Mouse (Mus musculus) embryonic facial prominence, embryonic 13.5 days (tissue): ENCODE measurements around the gene Gm14214. TPM values are rescaled to one million over a fixed set of nuclear protein-coding genes. Genes with fewer than 3 reads are reported as not detected.
A peak's percentile ranks its signal among the peaks of the same experiment; 100 is the strongest.

Source experiments
- ATAC-seq: fragments of 200-750 bp; cut with Nextera tagmentation; 2 replicates; pipeline ENCODE4 v1.8.0; 2017; ENCODE audit warnings: low read depth; ENCODE audit not compliant: insufficient number of reproducible peaks, insufficient read depth, low FRiP score, low TSS enrichment
- H3K27ac ChIP-seq: fragments of 300-500 bp; sonication (generic); 2 replicates; pipeline ENCODE4 v1.5.1; 2015; ENCODE audit warnings: moderate library complexity, mild to moderate bottlenecking, inconsistent platforms
- H3K27me3 ChIP-seq: fragments of 300-500 bp; sonication (generic); 2 replicates; pipeline ENCODE4 v1.6.1; 2015; ENCODE audit warnings: mild to moderate bottlenecking, inconsistent platforms
- H3K36me3 ChIP-seq: fragments of 300-500 bp; sonication (generic); 2 replicates; pipeline ENCODE4 v1.6.1; 2015; ENCODE audit warnings: mild to moderate bottlenecking, inconsistent platforms
- H3K4me1 ChIP-seq: fragments of 300-500 bp; sonication (generic); 2 replicates; pipeline ENCODE4 v1.6.1; 2015; ENCODE audit warnings: inconsistent platforms
- H3K4me2 ChIP-seq: fragments of 300-500 bp; sonication (generic); 2 replicates; pipeline ENCODE4 v1.6.1; 2015; ENCODE audit warnings: moderate library complexity, mild to moderate bottlenecking, inconsistent platforms
- H3K4me3 ChIP-seq: fragments of 300-500 bp; sonication (generic); 2 replicates; pipeline ENCODE4 v1.5.1; 2015; ENCODE audit warnings: mild to moderate bottlenecking, inconsistent platforms
- H3K9ac ChIP-seq: fragments of 300-500 bp; sonication (generic); 2 replicates; pipeline ENCODE4 v1.6.1; 2015; ENCODE audit warnings: mild to moderate bottlenecking, inconsistent platforms
- H3K9me3 ChIP-seq: fragments of 300-500 bp; sonication (generic); 2 replicates; pipeline ENCODE4 v1.6.1; 2016; ENCODE audit warnings: inconsistent platforms
- WGBS: fragments of 180-500 bp; shearing (Covaris S2); methylation state at CpG from one replicate; pipeline ENCODE4 v1.1.7; 2015; ENCODE audit warnings: mixed read lengths; 5-methylcytosine and 5-hydroxymethylcytosine counted together
- polyA plus RNA-seq: library from polyadenylated mRNA; unstranded; fragments of >200 nt; fragmentation: Nextera tagmentation; extraction: Ambion mirVana; gene quantifications from 2 replicates; pipeline ENCODE4 v1.2.1, GENCODE M21; 2015

Gm14214 gene
- polyA plus RNA-seq = not detected in 2 replicates

DNA sequence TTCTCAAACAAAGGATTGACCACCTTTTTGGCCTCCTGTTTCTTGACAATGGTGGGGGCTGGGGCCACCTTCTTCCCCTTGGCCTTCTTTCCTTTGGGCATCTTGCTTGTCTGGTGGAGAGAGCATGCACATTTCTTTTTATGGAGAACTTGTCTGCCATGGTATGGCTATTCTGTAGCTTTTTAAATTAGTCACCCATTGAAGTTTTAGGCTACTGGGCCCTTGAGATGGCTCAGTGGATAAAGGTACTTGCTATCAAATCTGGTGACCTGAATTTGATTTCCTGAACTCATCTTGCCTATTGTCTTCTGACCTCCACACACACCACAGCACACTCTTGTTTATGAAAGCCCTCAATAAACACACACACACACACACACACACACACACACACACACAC, at the start of gene Gm14214:
Gene Gm14214, minus strand, starts transcription at position 101 of the 400 bp plus-strand sequence.
- Histone ChIP-seq H3K27me3 (no peaks in the 10 kb centered on the region), H3K4me1 (peaks cover 4% of the 10 kb centered on the region; the same call in 1 of the 2 replicates), H3K27ac (no peak within 1 kb of the TSS), H3K9me3 (no peaks in the 10 kb centered on the region), H3K4me3 (no peak within 1 kb of the TSS), H3K9ac (no peak within 1 kb of the TSS), H3K4me2 (no peak within 1 kb of the TSS), H3K36me3 (no peaks in the 10 kb centered on the region)
- no peak for ATAC-seq

- Histone ChIP-seq H3K9me3 (no peaks in the 10 kb centered on the region), H3K27me3 (no peaks in the 10 kb centered on the region), H3K9ac (no peak overlapping the region), H3K36me3 (0 out of 2 replicates have a peak, but pooled peaks cover 4% of the 10 kb centered on the region), H3K4me3 (no peak overlapping the region), H3K4me1 (peaks cover 30% of the 10 kb centered on the region), H3K4me2 (no peak overlapping the region), H3K27ac (no peak overlapping the region)
- ATAC-seq = no peak
- WGBS = 76% methylated on average over 1 of the region's 1 CpGs
Observed at GRCm38 (mm10) chr2:154818599-154818998, 48.8 kb upstream of the Gm14214 start.

DNA sequence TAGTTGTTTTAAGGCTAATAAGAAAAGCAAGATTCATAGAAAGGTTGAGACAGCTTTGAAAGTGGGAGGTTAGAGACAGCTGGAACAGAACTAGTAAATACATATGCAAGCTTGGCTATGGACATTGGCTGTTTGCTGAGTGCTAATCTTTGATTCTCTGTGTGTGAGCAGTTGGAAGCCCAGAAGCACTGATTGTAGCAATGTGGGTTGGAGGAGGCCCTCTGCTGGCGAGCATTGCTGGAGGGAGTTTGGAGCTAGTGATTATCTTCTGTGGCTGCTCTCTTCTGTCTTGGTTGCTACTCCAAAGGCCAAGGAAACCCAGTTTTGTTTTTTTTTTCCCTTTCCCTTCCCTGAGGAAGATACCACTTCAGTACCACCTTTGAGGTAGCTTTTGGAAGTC, 48.0 kb upstream of the Gm14214 start:
- ATAC-seq = no peak

DNA sequence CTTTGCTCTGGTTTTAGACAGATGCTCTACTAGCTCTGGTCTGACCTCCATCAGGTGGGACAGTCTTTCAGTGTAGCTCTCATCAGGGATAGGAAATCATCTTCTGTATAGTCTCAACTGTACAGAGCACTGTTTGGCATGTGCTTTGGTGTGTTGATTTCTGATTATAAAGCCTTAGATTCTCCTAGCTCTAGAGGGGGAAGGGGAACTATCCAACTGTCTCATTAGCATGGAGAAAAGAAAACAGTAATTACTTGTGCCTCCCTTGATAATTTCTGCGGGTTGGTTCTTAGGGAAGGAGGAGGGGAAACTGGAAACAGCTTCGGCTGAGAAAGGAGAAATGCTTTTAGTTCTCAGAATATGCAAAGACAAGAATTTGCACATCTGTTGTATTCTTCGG, 47.3 kb upstream of the Gm14214 start:
- no peak overlapping the region for H3K4me3 ChIP-seq
- H3K9me3 ChIP-seq = no peaks in the 10 kb centered on the region
- H3K4me1 ChIP-seq = peaks cover 34% of the 10 kb centered on the region
- H3K4me2 ChIP-seq = no peak overlapping the region
- H3K27me3 ChIP-seq = no peaks in the 10 kb centered on the region
- no peak overlapping the region for H3K9ac ChIP-seq
- no peak overlapping the region for H3K27ac ChIP-seq
- H3K36me3 ChIP-seq = 0 out of 2 replicates have a peak, but pooled peaks cover 4% of the 10 kb centered on the region
- WGBS = 15% methylated on average over 3 of the region's 3 CpGs
- no peak for ATAC-seq

More for the DNA sequence above, 48.0 kb upstream of the Gm14214 start:
- WGBS = 35% methylated on average over 1 of the region's 1 CpGs
- H3K27ac ChIP-seq = no peak overlapping the region
- H3K4me3 ChIP-seq = no peak overlapping the region
- H3K4me2 ChIP-seq = no peak overlapping the region
- H3K36me3 ChIP-seq = 0 out of 2 replicates have a peak, but pooled peaks cover 4% of the 10 kb centered on the region
- no peaks in the 10 kb centered on the region for H3K27me3 ChIP-seq
- H3K9me3 ChIP-seq = no peaks in the 10 kb centered on the region
- H3K9ac ChIP-seq = no peak overlapping the region
- H3K4me1 ChIP-seq = peaks cover 30% of the 10 kb centered on the region

DNA sequence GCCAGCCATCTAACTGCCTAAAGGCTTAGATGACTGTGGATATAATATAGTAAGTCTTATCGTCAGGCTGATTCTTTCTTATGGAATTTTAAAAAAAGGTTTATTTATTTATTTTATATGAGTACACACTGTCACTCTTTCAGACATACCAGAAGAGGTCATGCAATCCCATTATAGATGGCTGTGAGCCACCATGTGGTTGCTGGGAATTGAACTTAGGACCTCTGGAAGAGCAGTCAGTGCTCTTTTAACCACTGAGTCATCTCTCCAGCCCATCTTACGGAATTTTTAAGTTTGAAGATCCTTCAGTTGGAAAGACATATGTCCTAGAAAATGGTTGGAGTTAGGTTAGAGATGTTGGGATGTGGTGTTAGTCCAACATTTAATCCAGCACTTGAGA, 43.6 kb upstream of the Gm14214 start:
- 93% methylated on average over 2 of the region's 2 CpGs for WGBS
- Histone ChIP-seq H3K36me3 (no peaks in the 10 kb centered on the region), H3K27me3 (no peaks in the 10 kb centered on the region), H3K27ac (no peak overlapping the region), H3K9ac (no peak overlapping the region), H3K4me2 (no peak overlapping the region), H3K4me1 (peaks cover 44% of the 10 kb centered on the region), H3K9me3 (no peaks in the 10 kb centered on the region), H3K4me3 (no peak overlapping the region)
- ATAC-seq = no peak

GRCm38 (mm10) chr2:154810821-154811220, 41.0 kb upstream of the Gm14214 start:
- no peaks in the 10 kb centered on the region for H3K27me3 ChIP-seq
- no peak overlapping the region for H3K4me3 ChIP-seq
- H3K4me1 ChIP-seq = peaks cover 40% of the 10 kb centered on the region
- ATAC-seq = no peak
- no peaks in the 10 kb centered on the region for H3K36me3 ChIP-seq
- H3K9ac ChIP-seq = no peak overlapping the region
- WGBS = 31% methylated on average over 1 of the region's 1 CpGs
- H3K9me3 ChIP-seq = no peaks in the 10 kb centered on the region
- no peak overlapping the region for H3K27ac ChIP-seq
- H3K4me2 ChIP-seq = no peak overlapping the region

- no peak overlapping the region for H3K27ac ChIP-seq
- H3K4me1 ChIP-seq = peaks cover 40% of the 10 kb centered on the region
- H3K9ac ChIP-seq = no peak overlapping the region
- no peak overlapping the region for H3K4me2 ChIP-seq
- H3K36me3 ChIP-seq = no peaks in the 10 kb centered on the region
- no peak overlapping the region for H3K4me3 ChIP-seq
- no peaks in the 10 kb centered on the region for H3K9me3 ChIP-seq
- WGBS = 98% methylated on average over 1 of the region's 1 CpGs
- no peak for ATAC-seq
- H3K27me3 ChIP-seq = no peaks in the 10 kb centered on the region
Observed at GRCm38 (mm10) chr2:154809107-154809762, 39.4 kb upstream of the Gm14214 start.

GRCm38 (mm10) chr2:154807689-154808088, 37.9 kb upstream of the Gm14214 start:
- Histone ChIP-seq H3K9me3 (no peaks in the 10 kb centered on the region), H3K27me3 (no peaks in the 10 kb centered on the region), H3K4me1 (peaks cover 49% of the 10 kb centered on the region), H3K27ac (no peak overlapping the region), H3K36me3 (no peaks in the 10 kb centered on the region), H3K9ac (no peak overlapping the region), H3K4me2 (no peak overlapping the region), H3K4me3 (no peak overlapping the region)
- WGBS = 49% methylated on average over 1 of the region's 1 CpGs
- no peak for ATAC-seq

DNA sequence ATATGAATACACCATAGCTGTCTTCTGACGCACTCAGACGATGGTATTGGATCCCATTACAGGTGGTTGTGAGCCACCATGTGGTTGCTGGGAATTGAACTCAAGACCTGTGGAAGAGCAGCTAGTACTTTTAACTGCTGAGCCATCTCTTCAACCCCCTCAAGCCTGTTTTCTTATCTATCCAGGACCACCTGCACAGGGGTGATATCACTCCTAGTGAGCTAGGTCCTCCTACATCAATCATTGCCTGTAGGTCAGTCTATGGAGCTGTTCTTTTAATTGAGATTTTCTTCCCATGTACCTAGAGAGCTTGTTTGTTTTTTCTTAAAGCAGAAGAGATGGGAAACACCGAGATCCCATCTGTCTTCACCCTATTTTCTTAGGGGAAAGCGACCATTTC, 34.0 kb upstream of the Gm14214 start:
- no peak overlapping the region for H3K27ac ChIP-seq
- H3K9me3 ChIP-seq = no peaks in the 10 kb centered on the region
- no peak overlapping the region for H3K9ac ChIP-seq
- H3K36me3 ChIP-seq = peaks cover 7% of the 10 kb centered on the region; the same call in 1 of the 2 replicates
- H3K4me2 ChIP-seq = no peak overlapping the region
- H3K4me1 ChIP-seq = peaks cover 31% of the 10 kb centered on the region
- ATAC-seq = no peak
- H3K27me3 ChIP-seq = no peaks in the 10 kb centered on the region
- no peak overlapping the region for H3K4me3 ChIP-seq
- WGBS = 81% methylated on average over 4 of the region's 4 CpGs

GRCm38 (mm10) chr2:154803372-154803771, 33.5 kb upstream of the Gm14214 start:
- Histone ChIP-seq H3K27ac (no peak overlapping the region), H3K36me3 (peaks cover 7% of the 10 kb centered on the region; the same call in 1 of the 2 replicates), H3K27me3 (no peaks in the 10 kb centered on the region), H3K4me1 (peaks cover 27% of the 10 kb centered on the region), H3K9ac (no peak overlapping the region), H3K4me3 (no peak overlapping the region), H3K4me2 (no peak overlapping the region), H3K9me3 (no peaks in the 10 kb centered on the region)
- ATAC-seq = no peak
- WGBS = 73% methylated on average over 1 of the region's 1 CpGs

DNA sequence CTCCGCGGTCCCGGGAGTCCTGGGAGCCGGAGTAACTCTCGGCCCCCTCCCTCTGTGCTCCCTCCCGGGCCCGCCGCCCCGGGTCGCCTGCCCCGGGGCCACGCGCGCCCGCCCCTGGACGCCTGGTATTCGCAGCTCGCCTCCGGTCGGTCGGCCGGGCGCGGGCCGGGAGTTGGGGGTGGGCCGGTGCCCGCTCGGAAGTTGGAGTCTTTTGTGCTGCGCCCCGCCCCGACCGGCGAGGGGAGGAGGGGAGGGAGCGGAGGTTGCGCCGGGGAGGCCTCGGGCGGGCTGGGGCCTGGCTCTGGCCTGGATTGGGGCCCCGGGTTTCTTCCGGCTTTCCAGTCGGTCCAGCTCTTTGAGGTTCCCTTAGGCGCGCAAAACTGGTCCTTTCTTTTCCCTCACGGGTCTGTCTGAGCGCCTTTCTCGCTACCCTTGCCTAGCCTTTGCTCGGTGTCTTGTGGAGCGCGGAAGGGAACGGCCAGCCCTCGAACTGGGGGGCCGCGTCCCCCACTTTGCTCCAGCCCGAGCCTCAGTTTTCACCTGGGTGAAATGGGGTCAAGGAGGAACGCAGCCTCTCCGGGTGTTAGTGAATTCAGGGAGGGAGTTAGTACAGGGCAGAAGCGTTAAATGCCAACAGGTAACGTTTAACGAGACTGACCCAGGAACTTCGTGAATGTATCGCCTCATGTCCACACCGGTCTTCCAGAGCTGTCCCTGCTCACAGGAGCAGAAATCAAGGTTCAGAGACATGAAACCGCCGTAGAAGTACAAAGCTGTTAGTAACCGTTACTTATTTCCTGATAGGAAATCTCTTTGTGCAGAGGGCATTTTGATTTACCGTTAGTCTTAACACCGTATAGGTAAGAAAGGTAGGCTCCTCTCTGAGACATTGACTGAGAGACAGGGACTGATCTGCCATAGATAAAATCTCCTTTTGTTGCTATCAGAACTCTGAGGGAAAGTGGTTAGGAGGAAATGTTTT, 22.1 kb upstream of the Gm14214 start:
- 0 out of 2 replicates have a peak, but pooled peaks have one; percentile 12 for ATAC-seq
- Histone ChIP-seq H3K36me3 (no peaks in the 10 kb centered on the region), H3K4me3 (peak overlapping the region; percentile 98), H3K9ac (peak overlapping the region; percentile 99), H3K4me2 (peak overlapping the region; percentile 76), H3K27me3 (no peaks in the 10 kb centered on the region), H3K27ac (peak overlapping the region; percentile 99), H3K4me1 (peaks cover 46% of the 10 kb centered on the region), H3K9me3 (no peaks in the 10 kb centered on the region)
- WGBS = under 1% methylated on average over 63 of the region's 67 CpGs
